Mouse (Mus musculus): Measurements from ENCODE around the gene Capns2.
"Not testable (repeated sequence)": the region's sequence is repeated elsewhere in the genome, so short reads cannot be mapped to it uniquely, and the experiment has no call there.

Capns2 gene

DNA sequence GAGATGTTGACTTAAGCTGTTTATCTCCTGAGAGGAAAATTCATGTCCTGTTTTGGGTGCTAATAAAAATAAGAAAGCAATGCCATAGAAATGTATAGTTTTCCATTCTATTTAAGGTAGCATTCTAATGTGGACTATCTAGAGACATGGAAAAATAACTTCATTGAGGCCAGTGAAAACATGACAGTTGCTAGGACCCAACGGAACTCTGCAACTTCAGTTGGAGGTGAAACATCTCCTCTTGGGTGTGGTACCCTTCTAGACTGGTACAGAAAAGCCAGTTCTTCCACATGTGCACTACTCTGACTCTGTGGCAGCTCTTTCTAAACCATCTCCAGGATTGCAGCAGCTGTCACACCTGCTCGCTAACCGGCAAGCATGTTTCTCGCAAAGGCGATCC is at the start of gene Capns2:
Gene Capns2, plus strand, starts transcription at position 301 of the 400 bp plus-strand sequence.
- no peak for DNase-seq (ENCODE audit: low spot score)

DNA sequence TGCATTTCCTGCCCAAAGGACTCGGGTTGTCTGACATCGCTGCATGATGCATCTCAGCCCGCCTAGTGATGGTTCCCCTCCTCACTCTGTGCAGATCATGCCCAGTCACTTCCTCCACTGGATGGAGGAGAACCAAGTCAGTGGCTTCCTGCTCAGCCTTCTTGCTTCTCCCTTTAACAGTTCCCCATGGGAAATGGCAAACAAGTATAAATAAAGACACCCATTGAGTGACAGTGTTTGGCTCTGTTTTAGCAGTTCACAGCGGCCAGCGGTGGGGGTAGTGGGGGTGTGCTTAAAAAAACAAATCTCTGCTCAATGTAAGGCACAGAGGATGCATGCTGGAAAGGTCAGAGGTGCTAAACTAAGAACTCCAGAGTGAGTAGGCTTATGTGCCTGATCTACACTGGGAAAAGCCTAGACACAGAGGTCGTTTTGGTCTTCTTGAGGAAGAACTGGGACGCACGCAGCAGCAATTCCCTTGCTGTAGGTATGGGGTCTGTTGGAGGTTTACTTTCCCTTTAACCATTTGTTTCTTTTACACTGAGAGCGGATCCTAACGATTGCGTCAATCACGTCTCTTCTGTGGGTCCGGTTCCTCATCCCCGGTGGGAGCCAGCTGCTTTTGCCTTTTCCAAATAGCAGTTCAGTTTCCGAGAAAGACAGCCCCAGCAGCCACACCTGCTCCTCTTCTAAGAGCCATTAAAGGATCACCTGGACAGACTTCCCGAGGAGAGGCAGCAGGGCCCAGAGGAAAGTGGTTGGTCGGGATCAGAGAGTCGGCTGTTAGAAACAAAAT is 47.8 kb upstream of the Capns2 start:
- DNase-seq (ENCODE audit: low spot score): no peak

DNA sequence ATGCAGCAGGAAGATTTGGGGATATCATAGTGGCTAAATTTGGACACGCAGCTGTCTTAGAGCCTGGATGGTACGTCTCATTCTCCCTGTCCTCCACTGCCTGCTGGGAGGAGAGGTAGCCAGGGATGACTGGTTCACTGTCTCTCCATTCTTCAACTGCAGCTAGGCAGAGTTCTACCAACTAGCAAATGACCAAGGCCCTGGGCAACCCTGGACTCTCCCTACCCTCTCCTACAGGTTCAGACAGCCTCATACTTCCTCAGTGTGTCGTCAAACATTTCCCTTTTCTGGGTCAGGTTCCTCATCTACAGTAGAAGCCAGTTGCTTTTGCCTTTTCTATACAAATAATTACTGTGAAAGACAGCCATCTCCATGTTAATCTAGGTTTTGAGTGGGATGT is 46.5 kb upstream of the Capns2 start:
- DNase-seq (ENCODE audit: low spot score): no peak

DNA sequence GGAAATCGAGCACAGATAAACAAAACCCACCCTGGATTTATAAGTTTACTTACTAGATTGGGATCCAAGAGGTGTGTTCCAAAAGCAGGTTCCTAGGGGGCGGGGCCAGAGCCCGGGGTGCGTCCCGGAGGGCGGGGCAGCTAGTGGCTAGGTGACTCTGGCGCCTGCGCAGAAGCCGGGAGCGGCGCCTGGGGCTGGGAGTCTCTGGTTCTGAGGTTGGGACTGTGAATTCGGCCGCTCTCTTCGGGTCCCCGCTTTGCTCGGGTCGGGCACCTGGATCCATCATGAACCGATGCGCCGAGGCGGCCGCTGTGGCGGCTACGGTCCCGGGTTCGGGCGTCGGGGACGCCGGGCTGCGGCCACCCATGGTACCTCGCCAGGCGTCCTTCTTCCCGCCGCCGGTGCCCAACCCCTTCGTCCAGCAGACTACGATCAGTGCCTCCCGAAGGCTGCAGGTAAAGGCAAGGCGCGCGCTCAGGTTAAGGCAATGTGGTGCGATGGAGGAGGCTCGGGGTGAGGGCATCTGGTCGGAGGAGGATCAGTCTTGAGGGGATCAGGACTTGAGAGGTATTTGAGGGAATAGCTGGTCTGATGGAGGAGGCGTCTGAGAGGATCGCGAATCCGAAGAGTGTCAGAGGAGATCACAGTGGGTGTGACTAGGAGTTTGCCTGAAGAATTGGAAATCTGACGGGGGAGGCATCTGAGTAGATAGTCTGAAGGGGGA is 45.9 kb upstream of the Capns2 start, which contains the start of gene Lpcat2:
Gene Lpcat2, plus strand, starts transcription at position 169 of the 724 bp plus-strand sequence.
- DNase-seq (ENCODE audit: low spot score): peak; percentile 68

DNA sequence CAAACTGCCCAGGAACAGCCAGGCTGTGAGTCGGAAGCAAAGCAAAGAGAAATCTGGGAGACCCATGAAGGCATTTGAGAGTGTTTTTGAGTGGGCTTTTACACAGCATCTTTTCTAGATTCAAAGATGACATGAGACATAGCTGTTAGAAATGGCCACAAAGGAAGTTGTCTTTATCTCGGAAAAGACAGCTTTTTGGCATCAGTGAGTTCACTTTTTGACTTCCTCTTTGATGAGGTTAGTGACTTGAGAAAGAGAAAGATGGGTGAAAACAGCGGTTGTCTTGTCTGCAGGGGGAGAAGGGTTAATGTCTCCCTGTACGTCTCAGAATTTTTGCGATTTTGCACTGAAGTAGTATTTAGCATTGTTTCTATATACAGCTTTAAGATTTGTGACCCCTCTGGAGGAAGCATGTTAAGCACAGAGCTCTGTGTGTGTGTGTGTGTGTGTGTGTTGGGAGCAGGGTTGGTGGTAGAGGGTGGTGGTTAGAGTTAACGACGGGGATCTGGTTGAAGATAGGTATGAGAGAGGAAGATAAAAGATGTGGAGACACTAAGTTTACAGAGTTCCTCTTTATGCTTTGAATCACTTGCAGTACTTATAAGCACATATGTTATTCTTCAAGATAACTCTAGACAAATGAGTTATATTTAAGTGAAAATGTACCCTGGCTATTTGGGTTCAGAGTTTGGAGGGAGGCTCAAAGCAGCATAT is 44.8 kb upstream of the Capns2 start:
- DNase-seq (ENCODE audit: low spot score): no peak

DNA sequence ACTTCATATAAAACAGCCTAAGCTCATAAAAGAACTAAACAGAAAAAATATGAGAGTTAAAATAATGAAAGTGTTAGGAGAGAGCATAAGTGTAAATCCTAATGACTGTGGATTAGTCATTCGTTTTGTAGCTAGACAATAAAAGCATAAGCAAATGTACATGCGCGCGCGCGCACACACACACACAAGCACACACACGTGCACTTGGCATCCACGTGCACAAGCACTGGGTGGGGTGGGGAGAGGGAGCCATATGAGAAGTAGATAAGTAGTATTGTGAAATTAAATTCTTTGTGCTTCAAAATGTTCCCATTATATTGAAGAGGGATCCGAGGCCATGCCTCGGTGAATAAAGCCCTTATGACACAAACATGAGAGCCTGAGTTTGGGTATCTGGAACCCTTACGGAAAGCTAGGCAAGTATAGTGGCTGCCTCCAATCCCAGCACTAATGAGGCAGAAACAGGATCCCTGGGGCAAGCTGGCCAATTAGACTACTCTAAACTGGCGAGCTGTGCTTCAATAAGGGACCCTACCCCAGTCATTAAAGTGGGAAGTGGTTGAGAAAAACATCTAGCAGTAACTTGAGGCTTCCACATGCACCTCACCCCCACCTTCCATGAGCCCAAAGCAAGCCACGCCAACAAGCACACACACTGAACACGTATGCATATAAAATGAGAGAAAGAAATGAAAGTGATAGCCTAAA is 42.6 kb upstream of the Capns2 start:
- no peak for DNase-seq (ENCODE audit: low spot score)

DNA sequence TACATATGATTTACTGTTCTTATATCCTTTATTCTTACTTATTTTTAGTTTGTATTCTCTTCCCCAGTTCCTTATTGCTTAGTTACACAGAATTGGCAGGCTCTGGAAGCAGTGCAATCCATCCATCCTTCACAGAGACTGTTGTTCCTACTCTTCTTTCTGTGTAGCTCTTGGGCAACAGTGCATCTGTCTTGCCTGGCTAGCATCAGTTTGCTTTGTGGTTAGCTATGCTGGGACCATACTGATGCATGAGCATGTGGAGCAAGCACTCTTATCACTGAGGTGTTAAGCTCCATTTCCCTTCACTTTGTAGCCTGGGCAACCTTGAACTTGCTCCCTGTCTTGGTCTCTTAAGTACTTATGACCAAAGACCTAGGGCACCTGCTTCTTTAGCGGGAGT is 39.2 kb upstream of the Capns2 start:
- no peak for DNase-seq (ENCODE audit: low spot score)

DNA sequence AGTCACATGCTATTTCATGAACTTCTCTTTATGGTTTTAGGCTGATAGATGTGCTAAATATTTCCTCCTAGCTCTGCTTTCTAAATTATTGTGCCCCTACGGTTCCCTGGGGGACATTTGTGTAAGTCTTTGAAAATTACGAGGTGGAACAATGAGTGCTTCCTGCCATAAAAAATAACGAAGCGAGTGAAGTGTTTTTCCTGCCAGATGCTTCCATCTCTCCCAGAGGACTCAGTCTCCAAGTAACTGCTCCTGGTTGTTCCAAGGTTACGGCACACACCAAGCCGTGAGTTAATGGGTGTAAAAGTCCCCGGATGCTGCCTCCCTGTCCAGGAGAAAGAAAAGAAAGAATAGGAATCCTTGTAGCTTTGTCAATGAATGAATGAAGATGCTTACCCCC is 30.9 kb upstream of the Capns2 start:
- DNase-seq (ENCODE audit: low spot score): no peak

DNA sequence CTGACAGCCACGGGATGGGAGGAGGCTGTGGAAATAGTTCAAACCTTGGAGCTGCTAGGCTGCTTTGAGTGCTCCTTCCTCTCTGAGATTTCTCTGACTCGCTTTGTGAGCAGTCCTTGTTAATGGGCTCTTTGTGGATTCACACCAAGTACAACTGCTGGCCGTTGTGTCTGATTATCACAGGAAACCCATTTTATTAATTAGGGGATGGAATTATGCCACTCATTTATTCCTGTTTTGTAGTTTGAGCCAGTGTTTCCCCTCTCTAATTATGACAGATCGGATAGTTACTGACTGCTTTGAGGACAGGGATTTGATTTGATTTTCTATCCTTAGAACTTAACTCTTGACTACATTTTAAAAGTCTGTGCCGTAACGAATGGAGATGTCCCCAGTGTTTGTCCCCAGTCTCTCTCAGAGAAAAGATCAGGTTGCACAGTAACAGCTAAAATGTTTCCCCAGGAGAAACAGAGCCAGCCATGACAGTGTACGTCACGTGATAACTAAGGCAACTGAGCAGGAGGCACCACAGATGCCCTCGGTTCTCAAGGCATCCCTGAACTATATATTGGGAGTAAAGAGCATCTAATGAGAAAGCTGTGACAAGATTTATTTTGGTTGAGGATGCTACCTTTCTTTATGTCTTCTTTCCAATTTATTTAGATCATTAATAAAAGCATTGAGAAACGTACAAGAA is 29.0 kb upstream of the Capns2 start:
- DNase-seq (ENCODE audit: low spot score): no peak

DNA sequence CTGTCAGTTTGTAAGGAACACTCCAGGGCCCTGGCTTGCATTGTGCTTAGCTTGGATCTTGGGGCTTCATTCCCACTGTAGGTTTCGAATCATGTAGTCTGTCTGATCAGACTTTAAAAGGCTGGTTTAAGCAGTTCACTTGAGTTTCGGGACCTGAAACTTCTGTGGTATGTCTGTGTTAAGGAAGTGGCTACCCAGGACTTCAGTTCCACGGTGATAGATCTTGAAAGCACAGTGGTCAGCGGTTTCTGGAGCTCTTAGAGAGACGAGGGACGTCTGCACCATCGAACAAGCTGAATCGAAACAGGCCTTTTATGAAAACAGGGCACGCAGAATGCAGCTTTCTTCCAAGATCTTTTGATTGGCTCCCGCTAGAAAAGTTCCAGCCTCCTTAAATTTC is 25.4 kb upstream of the Capns2 start:
- no peak for DNase-seq (ENCODE audit: low spot score)

DNA sequence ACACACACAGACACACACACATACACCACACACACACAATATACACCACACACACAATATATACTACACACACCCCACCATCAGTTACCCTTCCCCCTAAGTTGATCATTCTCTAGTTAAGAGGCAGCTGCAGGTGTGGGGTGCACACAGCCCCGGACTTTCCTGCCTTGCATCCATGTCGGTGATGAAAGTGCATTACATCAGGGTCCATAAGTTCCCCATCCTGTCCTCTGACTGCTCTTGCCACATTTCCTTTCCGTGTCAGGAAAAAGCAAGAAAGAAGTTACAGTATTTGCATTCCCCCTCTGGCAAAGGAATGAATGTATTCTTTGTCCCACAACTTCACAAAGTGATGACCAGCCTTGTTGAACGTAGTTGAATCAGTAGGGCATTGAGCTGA is 20.0 kb upstream of the Capns2 start:
- DNase-seq (ENCODE audit: low spot score): no peak

DNA sequence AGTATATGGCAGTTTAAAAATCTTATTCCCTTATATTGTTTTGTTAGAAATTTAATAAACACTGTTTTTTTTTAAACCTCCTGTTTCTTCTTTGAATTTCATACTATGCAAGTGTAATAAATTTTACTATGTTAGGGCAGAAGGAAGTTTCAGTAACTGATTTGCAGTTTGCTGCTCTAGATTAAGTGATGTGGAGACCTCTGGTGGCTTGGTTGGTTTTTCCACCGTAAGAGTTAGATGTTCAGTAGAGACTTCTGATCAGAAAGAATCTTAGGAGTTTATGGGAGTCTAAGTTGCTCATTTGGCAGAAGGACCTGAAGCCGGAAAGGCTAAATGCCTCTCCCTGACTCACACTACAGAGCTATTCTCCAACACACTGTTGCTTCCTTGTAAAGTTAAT is 17.4 kb upstream of the Capns2 start:
- no peak for DNase-seq (ENCODE audit: low spot score)

DNA sequence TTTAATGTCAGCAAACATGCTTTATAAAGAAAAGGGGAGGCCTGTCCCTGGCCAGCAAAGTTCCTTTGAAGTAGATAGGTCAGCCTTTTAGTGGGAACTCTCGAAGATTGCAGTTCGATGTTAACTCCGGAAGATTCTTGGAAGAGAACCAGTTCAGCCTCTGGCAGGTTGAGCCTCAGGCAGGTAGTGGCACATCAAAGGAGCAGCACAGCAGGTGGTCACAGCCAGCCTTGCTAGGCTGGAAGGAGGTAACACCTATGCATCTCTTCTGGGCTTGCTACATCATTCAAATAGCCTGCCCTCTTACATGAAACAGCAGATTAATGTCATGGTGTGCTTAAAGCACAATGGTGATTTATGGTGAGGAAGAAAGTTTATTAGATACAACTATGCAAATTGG is 9.0 kb upstream of the Capns2 start:
- not testable (repeated sequence) for DNase-seq (ENCODE audit: low spot score)

DNA sequence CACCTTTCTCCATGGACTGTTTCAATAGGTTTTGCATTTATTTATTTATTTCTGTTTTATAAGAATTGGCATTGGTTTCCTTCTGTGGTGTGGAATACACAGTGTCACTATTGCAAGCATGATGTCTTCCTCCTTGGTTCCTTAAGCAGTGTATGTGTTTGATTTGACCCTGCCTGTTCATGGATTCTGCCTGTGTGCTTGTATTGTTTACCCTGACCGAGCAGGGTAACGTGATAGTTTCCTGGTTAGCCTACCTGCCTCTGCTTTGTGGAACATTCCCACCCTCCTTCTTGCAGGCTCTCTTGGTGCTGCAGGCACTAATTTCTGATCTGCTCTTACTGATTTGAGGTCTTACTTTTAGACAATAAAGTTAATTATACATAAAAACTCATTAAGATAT is 7.3 kb upstream of the Capns2 start:
- DNase-seq (ENCODE audit: low spot score): no peak

DNA sequence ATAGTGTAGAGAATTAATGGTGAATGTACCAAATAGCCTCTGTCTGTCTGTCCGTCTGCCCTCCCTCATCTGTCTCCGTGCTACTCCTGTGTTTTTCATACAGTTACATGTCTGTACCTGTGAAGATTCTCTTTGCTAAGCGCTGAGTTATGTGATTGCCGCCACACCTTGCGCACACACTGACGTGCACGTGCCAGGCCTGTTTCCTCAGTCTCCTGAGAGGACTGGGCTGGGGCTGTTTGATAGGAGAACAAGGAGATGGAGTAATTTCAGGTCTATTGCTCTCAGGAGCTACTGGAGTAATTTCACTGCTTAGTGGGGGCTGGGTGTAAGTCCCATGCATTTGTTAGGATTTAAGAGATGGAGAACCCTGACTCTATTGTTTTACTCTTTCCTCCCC is 6.2 kb upstream of the Capns2 start:
- DNase-seq (ENCODE audit: low spot score): no peak

DNA sequence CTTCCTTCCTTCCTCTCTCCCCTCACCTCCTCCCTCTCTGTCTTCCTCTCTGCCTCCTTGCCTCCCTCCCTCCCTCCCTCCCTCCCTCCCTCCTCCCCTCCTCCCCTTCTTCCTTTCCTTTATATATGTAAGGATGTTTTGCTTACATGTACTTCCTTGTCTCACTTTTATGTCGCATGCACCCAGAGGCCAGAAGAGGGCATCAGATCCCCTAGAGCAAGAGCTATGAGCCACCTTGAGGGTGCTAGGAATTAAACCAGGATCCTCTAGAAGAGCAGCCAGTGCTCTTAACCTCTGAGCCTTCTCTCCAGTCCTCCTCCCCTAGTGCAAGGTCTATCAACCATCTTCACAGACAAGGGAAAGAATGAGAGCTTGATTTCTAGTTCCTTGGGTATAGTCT is 5.2 kb upstream of the Capns2 start:
- DNase-seq (ENCODE audit: low spot score): no peak

DNA sequence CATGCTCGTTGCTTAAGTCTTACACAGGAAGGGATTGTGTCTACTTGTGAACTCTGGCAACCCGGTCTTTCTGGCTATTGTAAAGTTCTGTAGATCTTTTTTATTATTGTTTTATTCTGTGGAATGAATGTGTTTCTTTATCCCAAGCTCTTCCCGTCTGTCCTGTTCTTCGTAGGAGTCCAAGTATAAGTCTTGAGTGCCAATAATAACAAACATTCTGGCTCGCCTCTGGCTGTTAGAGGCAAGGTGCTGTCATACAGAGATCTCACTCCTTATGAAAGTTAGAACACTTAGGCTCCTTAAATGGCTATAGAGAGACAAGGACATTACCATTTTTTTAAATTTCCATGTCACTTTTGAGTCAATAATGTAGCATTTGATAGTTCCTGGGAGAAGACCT is 4.6 kb upstream of the Capns2 start:
- no peak for DNase-seq (ENCODE audit: low spot score)

DNA sequence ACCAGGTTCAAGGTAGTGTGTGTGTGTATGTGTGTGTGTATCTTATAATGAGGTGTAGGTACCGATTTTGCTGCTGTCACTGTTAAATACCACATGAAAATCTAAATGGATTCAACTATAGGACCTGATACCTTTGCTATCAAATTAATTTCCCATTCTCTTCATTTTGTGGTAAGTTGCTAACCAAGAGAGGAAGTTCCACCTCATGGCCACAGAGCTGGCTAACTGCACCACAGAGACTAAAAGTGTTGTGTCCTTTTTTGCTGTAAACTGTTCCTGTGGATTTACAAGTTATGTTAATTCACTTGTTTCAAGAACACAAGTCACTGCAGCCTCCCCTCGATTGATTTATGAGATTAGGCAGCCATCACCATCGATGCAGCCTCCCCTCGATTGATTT is 3.4 kb upstream of the Capns2 start:
- DNase-seq (ENCODE audit: low spot score): no peak

DNA sequence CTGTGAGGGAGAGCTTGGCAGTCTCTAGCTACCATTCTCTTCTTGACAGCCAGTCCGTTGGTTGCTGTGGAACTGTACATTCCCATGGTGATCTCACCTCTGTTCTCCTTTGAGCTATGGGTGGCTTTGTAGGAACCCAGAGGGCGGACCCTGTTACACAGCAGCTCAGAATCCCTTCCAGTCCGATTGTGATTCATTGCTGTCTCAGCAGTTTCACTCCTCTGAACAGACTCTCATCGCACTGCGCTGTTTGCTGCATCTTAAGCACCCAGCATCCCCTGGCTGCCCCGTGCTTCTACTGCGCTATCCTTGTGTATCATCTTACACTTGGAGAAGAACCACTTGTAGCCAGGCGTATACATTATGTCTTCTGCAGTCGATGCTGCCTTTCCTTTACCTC is 1.6 kb upstream of the Capns2 start:
- DNase-seq (ENCODE audit: low spot score): no peak

DNA sequence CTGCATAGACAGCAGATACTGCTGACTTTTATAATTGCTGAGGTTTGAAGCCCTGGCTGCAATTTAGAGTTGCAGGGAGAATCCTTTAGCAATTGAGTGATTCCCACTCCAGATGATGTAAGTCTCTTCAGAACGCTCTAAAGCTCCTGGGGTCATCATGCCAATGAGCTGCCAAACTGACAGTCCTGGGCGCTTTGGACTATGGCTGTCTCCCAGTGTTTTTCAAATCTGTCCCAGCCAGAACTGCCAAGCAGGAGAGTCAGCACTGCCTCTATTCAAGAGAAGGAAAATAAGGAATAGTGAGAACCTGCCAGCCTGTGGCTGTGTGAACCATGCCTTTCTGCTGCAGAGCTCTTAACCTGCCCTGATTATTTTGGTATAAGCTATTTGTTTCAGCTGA is 1.8 kb downstream of the Capns2 start:
- DNase-seq (ENCODE audit: low spot score): no peak

DNA sequence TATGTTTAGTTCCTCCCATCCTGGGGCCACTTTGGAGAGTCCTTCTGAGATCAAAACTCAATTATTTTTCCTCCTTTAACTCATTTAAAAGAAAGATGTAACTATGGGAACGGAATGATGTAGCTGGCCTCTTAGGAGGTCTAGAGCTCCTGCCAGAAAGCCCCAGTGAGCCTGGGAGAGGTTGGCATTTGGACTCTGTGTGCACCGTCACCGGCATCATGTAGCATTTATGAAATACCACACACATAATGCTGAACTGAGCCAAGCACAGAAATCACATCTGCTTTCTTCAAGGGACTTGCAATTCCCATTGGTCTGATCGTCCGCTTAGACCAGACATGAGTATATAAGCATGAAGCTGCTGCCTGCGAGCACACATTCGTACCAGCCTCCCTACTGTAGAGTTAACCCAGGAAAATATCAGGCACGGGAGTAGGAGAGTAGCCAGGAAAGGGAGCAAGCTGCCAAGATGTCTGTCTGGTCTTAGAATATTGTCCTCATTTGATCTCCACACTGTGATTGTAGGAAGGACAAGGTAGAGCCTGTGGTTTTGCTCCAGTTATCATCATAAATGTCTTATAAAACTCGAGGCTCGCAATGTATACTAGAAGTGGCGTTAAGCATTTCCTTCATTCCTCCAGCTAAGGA is 2.4 kb downstream of the Capns2 start:
- no peak for DNase-seq (ENCODE audit: low spot score)

All from testis, postnatal 14 days (tissue).